Mouse (Mus musculus) liver, embryonic 12.5 days (tissue): Measurements from ENCODE around the gene Pdzrn3. TPM values are rescaled to one million over a fixed set of nuclear protein-coding genes. Genes with fewer than 3 reads are reported as not detected.

Source experiments
- ATAC-seq: fragments of 200-750 bp; cut with Nextera tagmentation; 2 replicates; pipeline ENCODE4 v1.8.0; 2017; ENCODE audit warnings: moderate number of reproducible peaks, mild to moderate bottlenecking, moderate library complexity
- H3K27ac ChIP-seq: fragments of 300-500 bp; sonication (generic); 2 replicates; pipeline ENCODE4 v1.5.1; 2016; ENCODE audit warnings: mild to moderate bottlenecking
- H3K27me3 ChIP-seq: fragments of 300-500 bp; sonication (generic); replicated peaks from 2 replicates; pipeline ENCODE4 v1.6.1; 2016; ENCODE audit warnings: mild to moderate bottlenecking, moderate library complexity
- H3K36me3 ChIP-seq: fragments of 300-500 bp; sonication (generic); 2 replicates; pipeline ENCODE4 v1.6.1; 2016; ENCODE audit warnings: mild to moderate bottlenecking, moderate library complexity
- H3K4me1 ChIP-seq: fragments of 300-500 bp; sonication (generic); 2 replicates; pipeline ENCODE4 v1.6.1; 2016
- H3K4me2 ChIP-seq: fragments of 300-500 bp; sonication (generic); 2 replicates; pipeline ENCODE4 v1.6.1; 2016; ENCODE audit warnings: mild to moderate bottlenecking, moderate library complexity
- H3K4me3 ChIP-seq: fragments of 300-500 bp; sonication (generic); 2 replicates; pipeline ENCODE4 v1.5.1; 2016; ENCODE audit warnings: mild to moderate bottlenecking, moderate library complexity
- H3K9ac ChIP-seq: fragments of 300-500 bp; sonication (generic); 2 replicates; pipeline ENCODE4 v1.6.1; 2016; ENCODE audit warnings: mild to moderate bottlenecking, moderate library complexity
- H3K9me3 ChIP-seq: fragments of 300-500 bp; sonication (generic); replicated peaks from 2 replicates; pipeline ENCODE4 v1.6.1; 2016; ENCODE audit warnings: mild to moderate bottlenecking, moderate library complexity
- WGBS: fragments of 180-500 bp; shearing (Covaris S2); methylation state at CpG from one replicate; pipeline ENCODE4 v1.1.7; 2016; ENCODE audit not compliant: insufficient replicate concordance; 5-methylcytosine and 5-hydroxymethylcytosine counted together
- polyA plus RNA-seq: library from polyadenylated mRNA; unstranded; fragments of >200 nt; fragmentation: Nextera tagmentation; extraction: Ambion mirVana; gene quantifications from 2 replicates; pipeline ENCODE4 v1.2.1, GENCODE M21; 2016

Pdzrn3 gene
- polyA plus RNA-seq, 1 experiment from 2014 or later = 1.4 TPM

- 21% methylated on average over 8 of the region's 8 CpGs for WGBS
- Histone ChIP-seq H3K4me1 (0 out of 2 replicates have a peak, but pooled peaks cover 5% of the 10 kb centered on the region), H3K27ac (no peak overlapping the region), H3K36me3 (no peaks in the 10 kb centered on the region), H3K9ac (no peak overlapping the region), H3K4me2 (no peak overlapping the region), H3K9me3 (no peaks in the 10 kb centered on the region), H3K4me3 (no peak overlapping the region), H3K27me3 (peaks cover 11% of the 10 kb centered on the region)
- no peak for ATAC-seq
These were observed 178.8 kb downstream of the Pdzrn3 start for GRCm38 (mm10) chr6:101198943-101199298.

DNA sequence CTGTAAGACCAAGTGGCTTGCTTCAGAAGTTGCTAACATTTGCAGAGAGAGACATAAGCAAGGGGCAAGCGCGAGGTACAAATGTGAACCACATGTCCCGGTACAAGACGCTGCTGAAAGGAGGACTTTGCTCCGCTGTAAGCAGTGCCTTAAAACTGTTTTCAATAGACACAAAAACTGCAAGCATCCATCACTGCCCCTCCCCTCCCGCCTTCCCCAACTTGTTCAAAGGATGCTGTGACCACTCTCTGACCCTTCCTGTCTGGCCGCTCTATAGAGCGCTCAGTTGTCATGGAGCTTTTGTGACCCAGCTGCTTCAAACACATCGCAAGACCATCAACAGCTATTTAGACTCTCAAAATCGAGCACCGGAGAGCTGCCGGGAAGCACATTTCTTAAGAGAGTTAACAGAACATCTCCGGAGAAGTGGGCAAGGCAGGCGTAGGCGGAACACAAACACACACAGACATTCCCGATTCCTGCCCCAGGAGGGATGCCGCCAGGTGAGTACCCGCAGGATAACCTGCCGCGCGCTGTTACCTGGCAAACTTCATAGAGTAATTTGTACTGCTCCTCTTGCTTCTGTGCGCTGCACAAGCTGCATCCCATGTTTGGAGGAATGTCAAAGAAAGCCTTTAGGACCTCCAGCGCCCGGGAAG lies 179.3 kb downstream of the Pdzrn3 start:
- Histone ChIP-seq H3K9me3 (no peaks in the 10 kb centered on the region), H3K27me3 (peaks cover 11% of the 10 kb centered on the region), H3K4me2 (no peak overlapping the region), H3K4me3 (no peak overlapping the region), H3K4me1 (0 out of 2 replicates have a peak, but pooled peaks cover 5% of the 10 kb centered on the region), H3K9ac (no peak overlapping the region), H3K36me3 (no peaks in the 10 kb centered on the region), H3K27ac (no peak overlapping the region)
- WGBS = 28% methylated on average over 24 of the region's 24 CpGs
- no peak for ATAC-seq

DNA sequence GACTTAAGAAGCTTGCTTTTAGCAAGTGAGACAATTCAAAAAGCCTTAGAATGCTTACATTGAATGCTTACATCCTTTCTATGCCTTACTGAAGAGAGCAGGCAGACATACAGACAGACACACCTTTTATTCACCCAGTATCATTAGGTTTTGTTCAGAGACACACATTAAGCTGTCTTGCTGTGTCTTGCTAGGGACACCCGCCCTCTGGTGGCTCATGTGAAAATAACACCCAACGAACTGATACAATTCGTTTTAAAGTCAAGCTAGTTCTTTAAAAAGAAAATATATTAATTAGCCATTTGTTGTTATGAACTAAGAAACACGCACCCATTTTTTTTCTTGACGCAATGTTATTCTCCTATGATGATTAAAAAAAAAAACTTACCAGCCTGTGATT lies 180.1 kb downstream of the Pdzrn3 start:
- no peaks in the 10 kb centered on the region for H3K36me3 ChIP-seq
- no peak for ATAC-seq

GRCm38 (mm10) chr6:101195891-101196290 lies 181.8 kb downstream of the Pdzrn3 start:
- Histone ChIP-seq H3K9me3 (no peaks in the 10 kb centered on the region), H3K4me2 (no peak overlapping the region), H3K27me3 (peaks cover 11% of the 10 kb centered on the region), H3K4me3 (no peak overlapping the region), H3K4me1 (0 out of 2 replicates have a peak, but pooled peaks cover 5% of the 10 kb centered on the region), H3K9ac (no peak overlapping the region), H3K27ac (no peak overlapping the region), H3K36me3 (no peaks in the 10 kb centered on the region)
- WGBS = 41% methylated on average over 5 of the region's 5 CpGs
- no peak for ATAC-seq

More for the DNA sequence above, 180.1 kb downstream of the Pdzrn3 start:
- H3K9ac ChIP-seq = no peak overlapping the region
- H3K4me3 ChIP-seq = no peak overlapping the region
- no peak overlapping the region for H3K4me2 ChIP-seq
- H3K27ac ChIP-seq = no peak overlapping the region
- H3K27me3 ChIP-seq = peaks cover 11% of the 10 kb centered on the region
- 19% methylated on average over 5 of the region's 5 CpGs for WGBS
- H3K4me1 ChIP-seq = 0 out of 2 replicates have a peak, but pooled peaks cover 5% of the 10 kb centered on the region
- H3K9me3 ChIP-seq = no peaks in the 10 kb centered on the region

GRCm38 (mm10) chr6:101194386-101194925 lies 183.2 kb downstream of the Pdzrn3 start:
- H3K4me1 ChIP-seq = 0 out of 2 replicates have a peak, but pooled peaks cover 5% of the 10 kb centered on the region
- no peaks in the 10 kb centered on the region for H3K9me3 ChIP-seq
- no peaks in the 10 kb centered on the region for H3K36me3 ChIP-seq
- no peak overlapping the region for H3K4me2 ChIP-seq
- H3K9ac ChIP-seq = no peak overlapping the region
- no peak for ATAC-seq
- WGBS = 57% methylated on average over 8 of the region's 8 CpGs
- no peak overlapping the region for H3K4me3 ChIP-seq
- peaks cover 11% of the 10 kb centered on the region for H3K27me3 ChIP-seq
- no peak overlapping the region for H3K27ac ChIP-seq

DNA sequence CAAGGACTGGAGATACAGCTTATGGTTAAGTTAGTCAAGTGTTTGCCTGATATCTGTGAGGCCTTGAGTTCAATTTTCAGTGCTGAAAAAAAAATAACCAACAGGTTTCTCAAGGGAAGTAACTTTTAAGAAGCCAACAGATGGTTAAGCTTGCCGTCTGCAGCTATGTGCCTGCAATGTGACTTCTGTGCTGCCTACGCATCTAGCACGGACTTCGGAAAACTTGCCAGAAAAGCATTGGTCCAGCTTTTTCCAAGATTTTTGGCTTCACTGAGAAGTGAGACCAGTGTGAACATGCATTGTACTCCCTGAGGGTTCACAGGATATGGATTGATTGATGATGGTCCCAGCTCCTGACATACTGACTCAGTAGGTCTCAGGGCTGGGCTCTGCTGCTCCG lies 186.1 kb downstream of the Pdzrn3 start:
- Histone ChIP-seq H3K4me3 (no peak overlapping the region), H3K9ac (no peak overlapping the region), H3K4me2 (no peak overlapping the region), H3K36me3 (no peaks in the 10 kb centered on the region), H3K9me3 (no peaks in the 10 kb centered on the region), H3K27ac (no peak overlapping the region), H3K27me3 (no peaks in the 10 kb centered on the region), H3K4me1 (0 out of 2 replicates have a peak, but pooled peaks cover 5% of the 10 kb centered on the region)
- WGBS = 76% methylated on average over 5 of the region's 5 CpGs
- ATAC-seq = no peak

DNA sequence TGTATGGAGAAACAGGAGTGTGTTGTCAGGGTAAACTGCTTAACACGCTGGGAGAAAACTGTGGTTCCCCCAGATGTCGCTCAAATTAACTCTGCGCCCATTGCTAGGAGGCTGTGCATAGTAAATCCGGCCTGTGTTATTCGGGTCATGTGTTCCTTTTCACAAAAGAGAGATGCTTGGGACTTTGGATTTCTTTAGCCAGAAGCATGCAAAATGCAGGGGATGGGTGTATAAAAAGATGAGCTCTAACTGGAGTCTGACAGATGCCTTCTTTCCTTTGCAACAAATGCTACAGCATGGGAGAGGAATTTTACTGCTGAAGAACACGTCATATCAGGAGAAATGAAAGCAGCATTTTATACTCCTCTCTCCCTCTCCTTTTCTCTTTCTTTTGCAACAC lies 190.4 kb downstream of the Pdzrn3 start:
- Histone ChIP-seq H3K27me3 (no peaks in the 10 kb centered on the region), H3K4me1 (no peaks in the 10 kb centered on the region), H3K9me3 (no peaks in the 10 kb centered on the region), H3K4me2 (no peak overlapping the region), H3K27ac (no peak overlapping the region), H3K4me3 (no peak overlapping the region), H3K36me3 (no peaks in the 10 kb centered on the region), H3K9ac (no peak overlapping the region)
- no peak for ATAC-seq
- 61% methylated on average over 6 of the region's 6 CpGs for WGBS

GRCm38 (mm10) chr6:101186887-101187286 lies 190.8 kb downstream of the Pdzrn3 start:
- no peak for ATAC-seq

GRCm38 (mm10) chr6:101184103-101184785 lies 193.5 kb downstream of the Pdzrn3 start:
- Histone ChIP-seq H3K9me3 (no peaks in the 10 kb centered on the region), H3K27ac (no peak overlapping the region), H3K4me2 (no peak overlapping the region), H3K9ac (no peak overlapping the region), H3K36me3 (no peaks in the 10 kb centered on the region), H3K27me3 (no peaks in the 10 kb centered on the region), H3K4me1 (no peaks in the 10 kb centered on the region), H3K4me3 (no peak overlapping the region)
- no peak for ATAC-seq
- 68% methylated on average over 10 of the region's 10 CpGs for WGBS

More at GRCm38 (mm10) chr6:101186887-101187286, 190.8 kb downstream of the Pdzrn3 start:
- no peaks in the 10 kb centered on the region for H3K27me3 ChIP-seq
- H3K9ac ChIP-seq = no peak overlapping the region
- no peaks in the 10 kb centered on the region for H3K4me1 ChIP-seq
- no peak overlapping the region for H3K4me3 ChIP-seq
- no peaks in the 10 kb centered on the region for H3K36me3 ChIP-seq
- no peak overlapping the region for H3K27ac ChIP-seq
- no peak overlapping the region for H3K4me2 ChIP-seq
- H3K9me3 ChIP-seq = no peaks in the 10 kb centered on the region
- 21% methylated on average over 3 of the region's 3 CpGs for WGBS

GRCm38 (mm10) chr6:101170699-101171098 lies 207.0 kb downstream of the Pdzrn3 start:
- H3K4me3 ChIP-seq = no peak overlapping the region
- 64% methylated on average over 7 of the region's 7 CpGs for whole genome bisulfite sequencing
- no peak for ATAC-seq
- no peak overlapping the region for H3K4me2 ChIP-seq
- no peaks in the 10 kb centered on the region for H3K27me3 ChIP-seq
- H3K9ac ChIP-seq = no peak overlapping the region
- no peaks in the 10 kb centered on the region for H3K9me3 ChIP-seq
- H3K27ac ChIP-seq = no peak overlapping the region
- no peaks in the 10 kb centered on the region for H3K4me1 ChIP-seq
- H3K36me3 ChIP-seq = no peaks in the 10 kb centered on the region

- no peak overlapping the region for H3K4me3 ChIP-seq
- H3K4me1 ChIP-seq = no peaks in the 10 kb centered on the region
- ATAC-seq = no peak
- peaks cover 15% of the 10 kb centered on the region; the same call in 1 of the 2 replicates for H3K36me3 ChIP-seq
- H3K27me3 ChIP-seq = no peaks in the 10 kb centered on the region
- WGBS = 80% methylated on average over 1 of the region's 1 CpGs
- H3K4me2 ChIP-seq = no peak overlapping the region
- no peak overlapping the region for H3K27ac ChIP-seq
- H3K9ac ChIP-seq = no peak overlapping the region
- H3K9me3 ChIP-seq = no peaks in the 10 kb centered on the region
These were observed 224.2 kb downstream of the Pdzrn3 start for GRCm38 (mm10) chr6:101153511-101153921.

DNA sequence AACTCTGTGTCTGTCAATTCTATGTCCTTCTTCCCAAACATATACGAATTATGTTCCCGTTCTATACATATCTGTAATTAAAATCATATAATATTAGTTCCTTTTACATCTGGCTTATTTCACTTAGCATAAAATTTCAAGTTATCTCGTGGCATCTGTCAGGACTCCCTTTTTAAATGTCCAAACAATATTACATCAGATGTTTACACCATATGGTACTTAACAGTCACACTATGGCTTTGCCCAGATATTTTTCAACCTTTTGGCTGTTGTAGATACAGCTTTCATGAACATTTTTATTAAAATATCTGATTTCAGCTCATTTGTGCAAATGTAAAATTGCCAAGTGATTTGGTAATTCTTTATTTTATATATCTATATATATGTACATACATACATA lies 242.3 kb downstream of the Pdzrn3 start:
- no peaks in the 10 kb centered on the region for H3K27me3 ChIP-seq
- no peaks in the 10 kb centered on the region for H3K36me3 ChIP-seq
- no peak overlapping the region for H3K4me2 ChIP-seq
- H3K9me3 ChIP-seq = no peaks in the 10 kb centered on the region
- H3K27ac ChIP-seq = no peak overlapping the region
- H3K4me1 ChIP-seq = no peaks in the 10 kb centered on the region
- H3K9ac ChIP-seq = no peak overlapping the region
- 58% methylated on average over 3 of the region's 3 CpGs for WGBS
- no peak overlapping the region for H3K4me3 ChIP-seq
- ATAC-seq = no peak
